Mouse (Mus musculus): ENCODE measurements around the gene Ints7. TPM values are rescaled to one million over a fixed set of nuclear protein-coding genes. Genes with fewer than 3 reads are reported as not detected.

Gene Ints7
- polyA plus RNA-seq, 1 experiment from 2014 or later: 18.4 TPM

DNA sequence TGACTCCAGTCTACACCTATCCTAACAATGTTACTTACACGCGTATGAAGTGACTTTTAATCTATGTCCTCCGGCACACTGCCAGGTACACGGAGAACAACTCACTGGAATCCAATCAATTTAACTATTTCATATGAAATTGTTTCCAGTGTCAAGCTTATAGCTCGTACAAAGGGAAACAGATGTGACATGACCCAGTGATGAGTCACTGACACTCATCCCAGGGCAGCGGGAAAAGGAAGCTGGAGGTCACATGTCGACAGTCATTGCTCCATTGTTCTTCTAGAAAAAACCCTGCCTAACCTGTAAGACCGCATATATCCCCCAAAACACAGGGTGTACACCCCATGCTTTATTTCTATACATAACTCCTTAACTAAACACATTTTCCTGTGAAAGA lies 18.3 kb upstream of the Ints7 start:
- Histone ChIP-seq H3K9me3 (replicated peaks) (no peaks in the 10 kb centered on the region), H3K27ac (replicated peaks) (no peak overlapping the region), H3K4me1 (replicated peaks) (no peaks in the 10 kb centered on the region), H3K4me2 (no peak overlapping the region), H3K9ac (no peak overlapping the region), H3K4me3 (replicated peaks) (no peak overlapping the region), H3K36me3 (replicated peaks) (peaks cover 85% of the 10 kb centered on the region), H3K27me3 (no peaks in the 10 kb centered on the region)
- ATAC-seq (ENCODE audit: insufficient read depth): no peak; the same call in 1 of the 2 replicates
- WGBS (ENCODE audit: insufficient replicate concordance): 77% methylated on average over 8 of the region's 8 CpGs

DNA sequence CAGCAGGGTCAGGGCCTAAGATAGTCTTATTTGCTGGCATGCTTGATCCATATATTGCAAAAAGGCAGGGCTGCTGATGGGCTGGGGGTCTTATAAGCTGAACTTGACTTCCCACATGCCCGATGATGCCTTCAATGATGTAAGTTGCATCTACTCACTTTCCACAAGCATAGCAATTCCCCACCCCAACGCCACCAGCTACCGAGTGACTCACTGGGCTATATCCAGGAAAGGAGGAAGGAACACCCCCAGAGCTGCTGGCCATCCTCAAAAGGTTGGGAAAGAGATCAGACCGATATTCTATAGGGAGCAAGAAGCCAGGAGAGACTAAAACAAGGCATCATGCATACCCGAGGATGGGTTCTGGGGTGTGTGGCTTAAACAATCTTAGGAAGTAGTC lies 15.7 kb upstream of the Ints7 start:
- Histone ChIP-seq H3K9me3 (replicated peaks) (no peaks in the 10 kb centered on the region), H3K4me1 (replicated peaks) (no peaks in the 10 kb centered on the region), H3K27ac (replicated peaks) (no peak overlapping the region), H3K9ac (no peak overlapping the region), H3K36me3 (replicated peaks) (peaks cover 80% of the 10 kb centered on the region), H3K4me3 (replicated peaks) (no peak overlapping the region), H3K4me2 (no peak overlapping the region), H3K27me3 (no peaks in the 10 kb centered on the region)
- WGBS (ENCODE audit: insufficient replicate concordance): 70% methylated on average over 5 of the region's 5 CpGs
- ATAC-seq (ENCODE audit: insufficient read depth): no peak

DNA sequence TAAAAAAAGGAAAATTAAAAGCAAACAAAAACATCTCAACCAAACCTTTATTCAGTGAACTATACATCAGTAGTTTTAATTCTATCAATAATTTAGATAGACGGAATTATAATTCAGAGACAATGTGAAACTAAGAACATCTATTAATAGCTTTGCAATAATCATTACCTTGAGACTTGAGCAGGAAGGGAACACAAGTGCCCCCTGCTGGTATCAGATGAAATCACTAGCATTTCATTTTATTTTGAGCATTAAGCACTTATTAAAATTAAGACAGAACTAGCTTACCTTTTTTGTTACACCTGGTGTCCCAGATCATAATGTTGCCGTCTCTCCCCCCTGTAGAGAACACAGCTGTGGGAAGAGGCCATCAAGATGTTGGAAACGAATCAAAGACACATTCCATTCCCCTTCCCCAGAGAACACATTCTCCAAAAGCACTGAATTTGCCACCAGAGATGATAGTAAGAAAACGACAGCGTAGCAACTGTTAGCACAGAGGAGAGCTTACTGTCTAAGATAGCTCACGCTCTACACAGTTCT lies 12.5 kb upstream of the Ints7 start:
- 60% methylated on average over 6 of the region's 6 CpGs for WGBS (ENCODE audit: insufficient replicate concordance)
- H3K27ac ChIP-seq (replicated peaks): no peak overlapping the region
- no peak overlapping the region for H3K9ac ChIP-seq
- H3K27me3 ChIP-seq: no peaks in the 10 kb centered on the region
- H3K4me2 ChIP-seq: no peak overlapping the region
- H3K4me3 ChIP-seq (replicated peaks): no peak overlapping the region
- H3K36me3 ChIP-seq (replicated peaks): peaks cover 76% of the 10 kb centered on the region
- no peaks in the 10 kb centered on the region for H3K9me3 ChIP-seq (replicated peaks)
- no peaks in the 10 kb centered on the region for H3K4me1 ChIP-seq (replicated peaks)
- no peak for ATAC-seq (ENCODE audit: insufficient read depth)

DNA sequence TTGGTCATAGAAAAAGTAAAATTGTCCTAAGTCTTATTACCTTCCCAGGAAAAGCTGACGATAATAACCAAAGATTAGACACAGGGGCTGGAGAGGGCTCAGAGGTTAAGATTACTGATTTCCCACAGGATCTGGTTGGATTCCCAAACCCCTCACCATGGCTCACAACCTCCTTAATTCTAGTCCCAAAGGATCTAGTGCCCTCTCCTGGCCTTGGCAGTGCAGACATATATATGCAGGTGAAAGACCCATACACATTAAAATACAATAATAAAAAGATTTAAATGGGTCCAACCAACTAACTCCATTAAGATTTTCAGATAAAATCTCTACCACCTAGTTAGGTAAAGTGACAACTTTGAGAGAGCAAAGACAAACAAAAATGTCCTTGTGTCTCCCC lies 7.6 kb upstream of the Ints7 start:
- Histone ChIP-seq H3K4me1 (replicated peaks) (peaks cover 12% of the 10 kb centered on the region), H3K4me3 (replicated peaks) (no peak overlapping the region), H3K27me3 (no peaks in the 10 kb centered on the region), H3K9me3 (replicated peaks) (no peaks in the 10 kb centered on the region), H3K36me3 (replicated peaks) (peaks cover 69% of the 10 kb centered on the region), H3K4me2 (no peak overlapping the region), H3K9ac (no peak overlapping the region), H3K27ac (replicated peaks) (no peak overlapping the region)
- no peak for ATAC-seq (ENCODE audit: insufficient read depth)
- WGBS (ENCODE audit: insufficient replicate concordance): 62% methylated on average over 1 of the region's 1 CpGs

DNA sequence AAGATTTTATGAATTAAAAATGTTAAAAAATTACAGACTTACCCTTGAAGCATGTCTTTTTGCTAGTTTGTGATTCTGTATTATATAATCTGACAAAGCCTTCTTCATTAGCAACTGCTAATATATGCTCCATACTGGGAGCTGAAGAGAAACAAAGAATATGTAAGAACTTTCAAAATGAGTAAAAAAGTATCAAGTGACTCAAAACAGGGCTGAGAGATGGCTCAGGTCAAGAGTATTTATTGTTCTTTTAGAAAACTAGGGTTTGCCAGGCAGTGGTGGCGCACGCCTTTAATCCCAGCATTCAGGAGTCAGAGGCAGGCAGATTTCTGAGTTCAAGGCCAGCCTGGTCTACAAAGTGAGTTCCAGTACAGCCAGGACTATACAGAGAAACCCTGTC lies 5.8 kb upstream of the Ints7 start:
- Histone ChIP-seq H3K9me3 (replicated peaks) (no peaks in the 10 kb centered on the region), H3K4me3 (replicated peaks) (no peak overlapping the region), H3K4me1 (replicated peaks) (peaks cover 18% of the 10 kb centered on the region), H3K4me2 (no peak overlapping the region), H3K9ac (no peak overlapping the region), H3K36me3 (replicated peaks) (peaks cover 56% of the 10 kb centered on the region), H3K27ac (replicated peaks) (no peak overlapping the region), H3K27me3 (no peaks in the 10 kb centered on the region)
- 95% methylated on average over 2 of the region's 2 CpGs for WGBS (ENCODE audit: insufficient replicate concordance)
- no peak for ATAC-seq (ENCODE audit: insufficient read depth)

DNA sequence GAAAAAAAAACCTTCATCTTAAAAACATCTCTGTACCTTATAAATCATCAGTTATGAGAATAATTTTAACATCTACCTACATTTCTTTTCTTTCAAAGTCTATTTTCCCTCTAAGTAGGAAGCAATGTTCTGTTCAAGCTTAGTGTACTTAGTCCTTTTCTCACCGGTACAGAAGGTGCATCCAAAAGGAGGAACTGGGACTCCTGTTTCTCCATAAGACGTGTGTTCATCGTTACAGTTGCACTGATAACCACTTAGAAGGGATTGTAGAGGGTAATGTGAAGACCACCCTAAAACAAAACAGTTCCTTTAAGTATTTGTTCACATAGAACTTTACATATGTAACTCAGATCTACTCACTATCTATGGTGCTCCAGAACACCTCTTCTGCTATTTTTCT lies 5.0 kb upstream of the Ints7 start:
- peaks cover 19% of the 10 kb centered on the region for H3K4me1 ChIP-seq (replicated peaks)
- no peaks in the 10 kb centered on the region for H3K9me3 ChIP-seq (replicated peaks)
- ATAC-seq (ENCODE audit: insufficient read depth): no peak
- no peak overlapping the region for H3K9ac ChIP-seq
- H3K27ac ChIP-seq (replicated peaks): no peak overlapping the region
- no peaks in the 10 kb centered on the region for H3K27me3 ChIP-seq
- no peak overlapping the region for H3K4me2 ChIP-seq
- H3K4me3 ChIP-seq (replicated peaks): no peak overlapping the region
- WGBS (ENCODE audit: insufficient replicate concordance): 51% methylated on average over 3 of the region's 3 CpGs
- peaks cover 48% of the 10 kb centered on the region for H3K36me3 ChIP-seq (replicated peaks)

DNA sequence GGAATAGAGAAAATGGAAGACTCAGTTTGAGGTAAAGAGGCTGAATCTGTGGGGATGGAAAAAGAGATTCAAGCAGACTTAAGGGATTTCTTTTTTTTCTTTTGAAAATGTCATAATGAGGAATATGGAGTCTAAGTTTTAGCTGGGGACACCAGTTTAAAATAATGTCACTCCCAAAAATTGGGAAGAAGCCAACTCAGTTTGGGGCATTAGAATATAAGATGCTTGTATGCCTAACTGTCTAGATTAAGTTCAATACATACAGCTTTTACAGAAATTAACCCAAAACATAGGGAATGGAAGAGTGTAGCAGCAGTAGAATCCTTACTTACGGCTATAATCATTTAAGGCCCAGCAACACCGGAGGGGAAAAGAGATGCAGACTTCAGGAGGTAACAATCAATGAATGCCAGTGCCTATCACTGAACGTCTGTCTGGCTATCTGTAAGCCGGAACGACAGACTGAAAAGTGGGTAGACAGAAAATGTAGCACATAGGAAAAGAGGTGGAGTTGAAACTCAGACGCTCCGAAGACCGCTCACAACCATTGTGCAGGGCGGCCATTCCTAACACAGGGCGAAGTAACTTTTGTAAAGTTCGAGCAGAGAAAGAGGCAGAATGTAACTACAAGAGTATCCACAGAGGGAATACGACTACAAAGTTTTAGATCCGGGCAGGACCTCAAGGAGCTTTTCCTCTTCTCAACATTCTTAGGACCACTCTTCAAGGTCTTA lies 1.4 kb upstream of the Ints7 start:
- Histone ChIP-seq H3K4me1 (replicated peaks) (peaks cover 40% of the 10 kb centered on the region), H3K4me3 (replicated peaks) (peak overlapping the region; percentile 76), H3K9ac (peak overlapping the region; percentile 80), H3K9me3 (replicated peaks) (no peaks in the 10 kb centered on the region), H3K27ac (replicated peaks) (peak overlapping the region; percentile 79), H3K27me3 (no peaks in the 10 kb centered on the region), H3K4me2 (peak overlapping the region; percentile 83), H3K36me3 (replicated peaks) (peaks cover 25% of the 10 kb centered on the region)
- under 1% methylated on average over 13 of the region's 13 CpGs for WGBS (ENCODE audit: insufficient replicate concordance)
- ATAC-seq (ENCODE audit: insufficient read depth): no peak

DNA sequence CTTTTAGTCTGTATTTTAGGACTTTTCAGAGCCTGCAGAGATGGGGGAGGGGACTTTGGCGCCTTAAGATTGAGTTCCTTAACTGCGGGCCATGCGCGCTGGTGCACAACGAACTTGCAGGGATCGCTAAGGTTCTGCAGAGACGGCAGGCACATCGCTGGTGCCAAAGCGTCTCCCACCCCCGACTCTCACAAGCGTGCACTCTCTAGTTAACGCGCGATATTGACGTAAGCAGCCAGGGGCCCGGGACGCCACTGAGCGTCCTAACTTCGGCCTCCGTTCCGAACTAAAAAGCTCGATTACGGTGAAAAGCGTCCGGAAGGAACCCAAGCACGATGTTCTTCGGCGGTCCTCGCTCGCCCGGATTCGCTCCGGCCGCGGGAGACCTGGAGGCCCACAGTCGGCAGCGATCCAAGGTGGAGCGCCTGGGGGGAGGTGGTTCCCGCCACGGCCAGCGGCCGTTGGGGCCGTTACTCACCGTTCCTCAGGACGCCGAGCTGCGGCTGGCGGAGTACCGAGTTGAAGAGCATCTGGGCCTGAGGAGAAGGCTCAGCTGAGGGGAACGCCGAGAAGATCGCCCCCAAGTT lies 472 bp upstream of the Ints7 start:
- H3K4me3 ChIP-seq (replicated peaks): peak overlapping the region; percentile 76
- peak overlapping the region; percentile 79 for H3K27ac ChIP-seq (replicated peaks)
- WGBS (ENCODE audit: insufficient replicate concordance): under 1% methylated on average over 52 of the region's 52 CpGs
- peak; percentile 26 for ATAC-seq (ENCODE audit: insufficient read depth)
- peaks cover 23% of the 10 kb centered on the region for H3K36me3 ChIP-seq (replicated peaks)
- peaks cover 40% of the 10 kb centered on the region for H3K4me1 ChIP-seq (replicated peaks)
- peak overlapping the region; percentile 83 for H3K4me2 ChIP-seq
- no peaks in the 10 kb centered on the region for H3K27me3 ChIP-seq
- no peaks in the 10 kb centered on the region for H3K9me3 ChIP-seq (replicated peaks)
- peak overlapping the region; percentile 80 for H3K9ac ChIP-seq

DNA sequence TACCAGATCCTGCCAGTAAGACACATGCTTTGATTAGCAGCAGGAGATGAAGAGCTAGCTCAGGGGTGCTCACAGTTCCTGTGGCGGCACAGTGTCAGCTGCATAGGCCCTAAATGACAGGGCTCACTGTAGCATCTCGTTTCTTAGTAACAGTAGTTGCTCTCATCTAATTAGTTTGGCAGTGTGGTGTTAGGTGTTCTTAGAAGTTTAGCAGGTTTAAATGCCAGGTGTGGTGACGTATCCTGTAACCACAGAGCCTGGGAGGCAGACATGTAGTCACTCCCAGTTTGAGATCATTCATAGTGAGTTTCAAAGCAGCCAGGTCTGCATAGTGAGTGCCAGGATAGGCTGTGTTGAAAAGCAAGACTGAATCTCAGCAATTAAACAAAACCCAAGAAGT lies 4.1 kb downstream of the Ints7 start:
- no peak for ATAC-seq (ENCODE audit: insufficient read depth)
- no peak overlapping the region for H3K4me3 ChIP-seq (replicated peaks)
- WGBS (ENCODE audit: insufficient replicate concordance): 82% methylated on average over 3 of the region's 3 CpGs
- no peak overlapping the region for H3K27ac ChIP-seq (replicated peaks)
- H3K9ac ChIP-seq: no peak overlapping the region
- no peaks in the 10 kb centered on the region for H3K9me3 ChIP-seq (replicated peaks)
- H3K36me3 ChIP-seq (replicated peaks): peaks cover 39% of the 10 kb centered on the region
- no peak overlapping the region for H3K4me2 ChIP-seq
- no peaks in the 10 kb centered on the region for H3K27me3 ChIP-seq
- peaks cover 22% of the 10 kb centered on the region for H3K4me1 ChIP-seq (replicated peaks)

DNA sequence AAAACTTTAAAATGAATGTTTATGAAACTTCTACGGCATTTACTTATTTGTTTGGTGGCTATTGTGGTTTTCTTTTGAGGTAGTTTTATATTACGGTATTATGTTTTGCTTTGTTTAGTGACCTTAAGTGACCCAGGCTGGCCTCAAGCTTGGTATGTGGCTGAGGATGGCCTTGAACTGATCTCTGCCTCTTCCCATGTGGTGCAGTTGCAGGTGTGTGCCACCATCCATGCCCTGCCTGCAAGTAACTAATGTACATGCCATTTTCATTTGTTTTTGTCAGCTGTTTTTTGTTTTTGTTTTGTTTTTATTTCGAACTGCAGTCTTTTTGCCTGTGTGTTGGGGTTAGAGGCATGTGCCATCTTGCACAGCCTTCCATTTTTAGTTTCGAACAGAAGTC lies 6.2 kb downstream of the Ints7 start:
- 81% methylated on average over 4 of the region's 4 CpGs for WGBS (ENCODE audit: insufficient replicate concordance)
- Histone ChIP-seq H3K9ac (no peak overlapping the region), H3K4me1 (replicated peaks) (peaks cover 15% of the 10 kb centered on the region), H3K9me3 (replicated peaks) (no peaks in the 10 kb centered on the region), H3K27me3 (no peaks in the 10 kb centered on the region), H3K36me3 (replicated peaks) (peaks cover 58% of the 10 kb centered on the region), H3K4me2 (no peak overlapping the region), H3K27ac (replicated peaks) (no peak overlapping the region), H3K4me3 (replicated peaks) (no peak overlapping the region)
- ATAC-seq (ENCODE audit: insufficient read depth): no peak

DNA sequence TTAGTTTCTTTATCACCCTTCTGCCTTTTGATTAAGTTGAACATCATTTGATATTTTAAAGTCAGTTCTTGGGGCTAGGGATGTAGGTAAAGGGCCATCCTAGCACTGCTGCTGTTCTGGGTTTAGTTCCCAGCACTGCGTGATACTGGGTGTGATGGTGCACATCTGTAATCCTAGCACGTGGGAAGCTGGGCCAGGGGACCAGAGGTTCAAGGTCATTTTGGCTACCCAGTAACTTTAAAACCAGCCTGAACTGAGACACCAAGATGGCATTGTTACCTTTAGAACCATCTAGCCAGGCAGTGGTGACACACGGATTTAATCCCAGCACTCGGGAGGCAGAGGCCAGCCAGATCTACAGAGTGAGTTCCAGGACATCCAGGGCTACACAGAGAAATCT lies 8.4 kb downstream of the Ints7 start:
- no peaks in the 10 kb centered on the region for H3K9me3 ChIP-seq (replicated peaks)
- no peak overlapping the region for H3K9ac ChIP-seq
- no peak overlapping the region for H3K27ac ChIP-seq (replicated peaks)
- H3K4me2 ChIP-seq: no peak overlapping the region
- H3K4me1 ChIP-seq (replicated peaks): no peaks in the 10 kb centered on the region
- no peaks in the 10 kb centered on the region for H3K27me3 ChIP-seq
- WGBS (ENCODE audit: insufficient replicate concordance): 77% methylated on average over 4 of the region's 4 CpGs
- peaks cover 75% of the 10 kb centered on the region for H3K36me3 ChIP-seq (replicated peaks)
- no peak overlapping the region for H3K4me3 ChIP-seq (replicated peaks)
- no peak for ATAC-seq (ENCODE audit: insufficient read depth)

Data from liver, embryonic 15.5 days (tissue).